ENCODE assay signal across 9 mouse cellular contexts in genomic region chr10:80024229-80025043, GRCm38 (mm10). TPM values are rescaled to one million over a fixed set of nuclear protein-coding genes. Genes with fewer than 3 reads are reported as not detected.
DNase-seq lines count a peak whose midpoint lies in the region; ATAC-seq and TF ChIP-seq lines count a peak whose summit lies in the region.
"Had no signal": no experiment of that assay in that cellular context is flagged by ENCODE, and none has a peak within 500 bp of the region (broad histone marks: within the 10 kb centered on the region; RNA-seq: fewer than 3 reads in every experiment).

No protein-coding gene starts in this region.

- 0 out of 2 replicates have a peak overlapping the region, but pooled peaks have one; percentile 41 for H3K27ac ChIP-seq in liver, embryonic 11.5 days (ENCODE audit: low read depth, low read length)
- H3K27ac ChIP-seq in ES-Bruce4 (ENCODE audit: insufficient read depth, low read length) = peak overlapping the region; percentile 33
- H3K27ac ChIP-seq in liver, embryonic 15.5 days (replicated peaks) = peak overlapping the region; percentile 42
- peak overlapping the region; percentile 23; the same call in 1 of the 2 replicates for H3K27ac ChIP-seq in stomach, embryonic 16.5 days (ENCODE audit: low read length)
- H3K27ac ChIP-seq: hindbrain, embryonic 14.5 days had no signal

- DNase-seq in liver, embryonic 11.5 days (ENCODE audit: low spot score) = no peak
- DNase-seq in liver = no peak
- no peak for DNase-seq in cerebellum, adult 11 months
- DNase-seq in adipocyte (ENCODE audit: low spot score) = no peak
- DNase-seq in cerebellum, postnatal 25 days = no peak

- H3K9me3 ChIP-seq in liver, embryonic 11.5 days (ENCODE audit: control insufficient read depth, low read length) = no peaks in the 10 kb centered on the region
- no peaks in the 10 kb centered on the region for H3K9me3 ChIP-seq in ES-Bruce4 (replicated peaks; ENCODE audit: control insufficient read depth, insufficient read depth, low read length, poor library complexity, severe bottlenecking)
- no peaks in the 10 kb centered on the region for H3K9me3 ChIP-seq in liver, embryonic 15.5 days (replicated peaks)
- H3K9me3 ChIP-seq in stomach, embryonic 16.5 days (replicated peaks; ENCODE audit: control insufficient read depth, low read length) = no peaks in the 10 kb centered on the region

- no peak overlapping the region; the same call in 1 of the 2 replicates for H3K9ac ChIP-seq in liver, embryonic 11.5 days (ENCODE audit: low read depth, low read length)
- H3K9ac ChIP-seq in ES-Bruce4 (ENCODE audit: low read depth, poor library complexity, severe bottlenecking) = no peak overlapping the region
- H3K9ac ChIP-seq in liver, embryonic 15.5 days = no peak overlapping the region
- H3K9ac ChIP-seq in stomach, embryonic 16.5 days (ENCODE audit: low read length) = no peak overlapping the region; the same call in 1 of the 2 replicates
- H3K9ac ChIP-seq: hindbrain, embryonic 14.5 days had no signal

- H3K4me2 ChIP-seq in liver, embryonic 11.5 days = no peak overlapping the region
- H3K4me2 ChIP-seq in liver, embryonic 15.5 days = no peak overlapping the region
- no peak overlapping the region for H3K4me2 ChIP-seq in stomach, embryonic 16.5 days (ENCODE audit: low read depth, low read length)
- H3K4me2 ChIP-seq: hindbrain, embryonic 14.5 days had no signal

- TF ChIP-seq EP300 in ES-Bruce4 (IDR thresholded peaks at IDR 0.05; ENCODE audit: insufficient read depth, low read depth, low read length) = no peak

- TF ChIP-seq POLR2A in ES-Bruce4 (IDR thresholded peaks at IDR 0.05; ENCODE audit: insufficient read depth, low read length) = no peak

- peaks cover 25% of the 10 kb centered on the region; the same call in 1 of the 2 replicates for H3K36me3 ChIP-seq in liver, embryonic 11.5 days (ENCODE audit: control insufficient read depth, insufficient read depth, low read length)
- H3K36me3 ChIP-seq in ES-Bruce4 (ENCODE audit: control insufficient read depth, insufficient read depth, low read length, poor library complexity, severe bottlenecking) = no peaks in the 10 kb centered on the region
- peaks cover 57% of the 10 kb centered on the region for H3K36me3 ChIP-seq in liver, embryonic 15.5 days (replicated peaks)
- H3K36me3 ChIP-seq in stomach, embryonic 16.5 days (ENCODE audit: control insufficient read depth, insufficient read depth, low read length) = no peaks in the 10 kb centered on the region

- H3K4me3 ChIP-seq in liver, embryonic 11.5 days (ENCODE audit: low read depth, low read length) = peak overlapping the region; percentile 6; the same call in 1 of the 2 replicates
- no peak overlapping the region for H3K4me3 ChIP-seq in ES-Bruce4 (ENCODE audit: low read depth, low read length)
- H3K4me3 ChIP-seq in liver, embryonic 15.5 days (replicated peaks) = no peak overlapping the region
- H3K4me3 ChIP-seq in stomach, embryonic 16.5 days (replicated peaks; ENCODE audit: low read length) = no peak overlapping the region

- WGBS in liver, embryonic 11.5 days = 74% methylated on average over 15 of the region's 15 CpGs
- WGBS in liver, embryonic 15.5 days (ENCODE audit: insufficient replicate concordance) = 68% methylated on average over 15 of the region's 15 CpGs
- 74% methylated on average over 15 of the region's 15 CpGs for WGBS in stomach, embryonic 16.5 days

- H3K27me3 ChIP-seq in liver, embryonic 11.5 days (replicated peaks; ENCODE audit: control insufficient read depth, insufficient read depth, low read length) = no peaks in the 10 kb centered on the region
- H3K27me3 ChIP-seq in ES-Bruce4 (ENCODE audit: control insufficient read depth, insufficient read depth, low read length, poor library complexity, severe bottlenecking) = no peaks in the 10 kb centered on the region
- no peaks in the 10 kb centered on the region for H3K27me3 ChIP-seq in liver, embryonic 15.5 days
- H3K27me3 ChIP-seq in stomach, embryonic 16.5 days (ENCODE audit: control insufficient read depth, insufficient read depth, low read length) = no peaks in the 10 kb centered on the region

- TF ChIP-seq CTCF in ES-Bruce4 (IDR thresholded peaks at IDR 0.05; ENCODE audit: low read depth, low read length) = no peak

- no peak for ATAC-seq in liver, embryonic 11.5 days (replicated peaks; ENCODE audit: low FRiP score)
- ATAC-seq in liver, embryonic 15.5 days (ENCODE audit: insufficient read depth) = no peak
- no peak for ATAC-seq in stomach, embryonic 16.5 days (ENCODE audit: insufficient read depth, low FRiP score)

- peaks cover 35% of the 10 kb centered on the region for H3K4me1 ChIP-seq in liver, embryonic 11.5 days (replicated peaks; ENCODE audit: control insufficient read depth, insufficient read depth, low read length)
- H3K4me1 ChIP-seq in ES-Bruce4 (ENCODE audit: control insufficient read depth, insufficient read depth, low read length) = peaks cover 9% of the 10 kb centered on the region
- H3K4me1 ChIP-seq in liver, embryonic 15.5 days (replicated peaks) = peaks cover 70% of the 10 kb centered on the region
- peaks cover 16% of the 10 kb centered on the region for H3K4me1 ChIP-seq in stomach, embryonic 16.5 days (ENCODE audit: control insufficient read depth, insufficient read depth, low read length)

RNA-seq across cellular contexts. Expression of gene Arhgap45, which starts 8.0 kb away (rescaled TPM):
- polyA plus RNA-seq in liver, embryonic 11.5 days (2014; fragmentation: Nextera tagmentation; extraction: Ambion mirVana) = 29.0 and 29.4 TPM in 2 replicates
- 6.5 and 6.9 TPM in 2 replicates for polyA plus RNA-seq in ES-Bruce4 (2011; ENCODE audit: insufficient read depth, insufficient read length, low read depth, missing spikeins)
- polyA plus RNA-seq in liver, embryonic 15.5 days (2015; fragmentation: Nextera tagmentation; extraction: Ambion mirVana) = 15.7 and 18.2 TPM in 2 replicates
- polyA plus RNA-seq in stomach, embryonic 16.5 days (2015; fragmentation: Nextera tagmentation; extraction: Ambion mirVana) = 7.8 and 9.7 TPM in 2 replicates

RNA-seq across cellular contexts. Expression of gene Polr2e, which starts 15.2 kb away (rescaled TPM):
- polyA plus RNA-seq in liver, embryonic 11.5 days (2014; fragmentation: Nextera tagmentation; extraction: Ambion mirVana) = 239 and 256 TPM in 2 replicates
- 176 and 180 TPM in 2 replicates for polyA plus RNA-seq in ES-Bruce4 (2011; ENCODE audit: insufficient read depth, insufficient read length, low read depth, missing spikeins)
- polyA plus RNA-seq in liver, embryonic 15.5 days (2015; fragmentation: Nextera tagmentation; extraction: Ambion mirVana) = 81.3 and 84.4 TPM in 2 replicates
- 174 and 180 TPM in 2 replicates for polyA plus RNA-seq in stomach, embryonic 16.5 days (2015; fragmentation: Nextera tagmentation; extraction: Ambion mirVana)

RNA-seq across cellular contexts. Expression of gene Gpx4, which starts 22.5 kb away (rescaled TPM):
- 761 and 762 TPM in 2 replicates for polyA plus RNA-seq in liver, embryonic 11.5 days (2014; fragmentation: Nextera tagmentation; extraction: Ambion mirVana)
- 479 and 507 TPM in 2 replicates for polyA plus RNA-seq in ES-Bruce4 (2011; ENCODE audit: insufficient read depth, insufficient read length, low read depth, missing spikeins)
- polyA plus RNA-seq in liver, embryonic 15.5 days (2015; fragmentation: Nextera tagmentation; extraction: Ambion mirVana) = 603 and 658 TPM in 2 replicates
- polyA plus RNA-seq in stomach, embryonic 16.5 days (2015; fragmentation: Nextera tagmentation; extraction: Ambion mirVana) = 445 and 507 TPM in 2 replicates

RNA-seq across cellular contexts. Expression of gene Abca7, which starts 28.1 kb away (rescaled TPM):
- polyA plus RNA-seq in liver, embryonic 11.5 days (2014; fragmentation: Nextera tagmentation; extraction: Ambion mirVana) = 7.7 and 8.6 TPM in 2 replicates
- 10.6 and 11.0 TPM in 2 replicates for polyA plus RNA-seq in ES-Bruce4 (2011; ENCODE audit: insufficient read depth, insufficient read length, low read depth, missing spikeins)
- polyA plus RNA-seq in liver, embryonic 15.5 days (2015; fragmentation: Nextera tagmentation; extraction: Ambion mirVana) = 7.5 and 9.0 TPM in 2 replicates
- polyA plus RNA-seq in stomach, embryonic 16.5 days (2015; fragmentation: Nextera tagmentation; extraction: Ambion mirVana) = 6.3 and 7.4 TPM in 2 replicates

RNA-seq across cellular contexts. Expression of gene Cnn2, which starts 36.1 kb away (rescaled TPM):
- polyA plus RNA-seq in liver, embryonic 11.5 days (2014; fragmentation: Nextera tagmentation; extraction: Ambion mirVana) = 115 and 124 TPM in 2 replicates
- polyA plus RNA-seq in ES-Bruce4 (2011; ENCODE audit: insufficient read depth, insufficient read length, low read depth, missing spikeins) = 156 and 164 TPM in 2 replicates
- polyA plus RNA-seq in liver, embryonic 15.5 days (2015; fragmentation: Nextera tagmentation; extraction: Ambion mirVana) = 44.5 and 45.5 TPM in 2 replicates
- polyA plus RNA-seq in stomach, embryonic 16.5 days (2015; fragmentation: Nextera tagmentation; extraction: Ambion mirVana) = 333 and 334 TPM in 2 replicates
